Mouse (Mus musculus) erythroblast, embryonic 14.5 days (primary cell): ENCODE measurements around the gene Mad2l2.

Experiments used
- GATA1 ChIP-seq: IDR thresholded peaks from 2 replicates; pipeline ENCODE4 v1.6.1; 2012; ENCODE audit warnings: low read length, inconsistent platforms, mixed read lengths
- TAL1 ChIP-seq: IDR thresholded peaks from 3 replicates; pipeline ENCODE4 v1.6.1; 2012; ENCODE audit warnings: low read length, inconsistent platforms, mixed read lengths

- no peak for TF ChIP-seq GATA1
- no peak for TF ChIP-seq TAL1
These were observed 10.2 kb downstream of the Mad2l2 start for GRCm38 (mm10) chr4:148140098-148141011.
